Mouse (Mus musculus) brain, embryonic 14.5 days (tissue): ENCODE measurements at regions not wholly inside any gene's neighbourhood (a gene's known extent, or its start where the extent isn't known, plus 50 kb on each side); places are given as distances from the start of the nearest gene placed in this dataset.
A peak's percentile ranks its signal among the peaks of the same experiment; 100 is the strongest.
"Not testable (repeated sequence)": the region's sequence is repeated elsewhere in the genome, so short reads cannot be mapped to it uniquely, and the experiment has no call there.

ENCODE experiments used
- DNase-seq: peaks from one replicate; pipeline ENCODE4 v3.0.0-alpha.2; 2011; ENCODE audit warnings: low read depth
- CTCF ChIP-seq: fragments of 200-500 bp; IDR thresholded peaks from 2 replicates; pipeline ENCODE4 v1.5.1; 2012; ENCODE audit warnings: inconsistent platforms, mild to moderate bottlenecking, moderate library complexity, borderline replicate concordance; ENCODE audit not compliant: insufficient read depth, insufficient read length; ENCODE audit errors: extremely low read depth
- POLR2A ChIP-seq: fragments of 200-500 bp; IDR thresholded peaks from 2 replicates; pipeline ENCODE4 v1.6.1; 2012; ENCODE audit warnings: mild to moderate bottlenecking, inconsistent platforms, borderline replicate concordance; ENCODE audit not compliant: poor library complexity, insufficient read depth, insufficient read length, severe bottlenecking; ENCODE audit errors: extremely low read depth

DNA sequence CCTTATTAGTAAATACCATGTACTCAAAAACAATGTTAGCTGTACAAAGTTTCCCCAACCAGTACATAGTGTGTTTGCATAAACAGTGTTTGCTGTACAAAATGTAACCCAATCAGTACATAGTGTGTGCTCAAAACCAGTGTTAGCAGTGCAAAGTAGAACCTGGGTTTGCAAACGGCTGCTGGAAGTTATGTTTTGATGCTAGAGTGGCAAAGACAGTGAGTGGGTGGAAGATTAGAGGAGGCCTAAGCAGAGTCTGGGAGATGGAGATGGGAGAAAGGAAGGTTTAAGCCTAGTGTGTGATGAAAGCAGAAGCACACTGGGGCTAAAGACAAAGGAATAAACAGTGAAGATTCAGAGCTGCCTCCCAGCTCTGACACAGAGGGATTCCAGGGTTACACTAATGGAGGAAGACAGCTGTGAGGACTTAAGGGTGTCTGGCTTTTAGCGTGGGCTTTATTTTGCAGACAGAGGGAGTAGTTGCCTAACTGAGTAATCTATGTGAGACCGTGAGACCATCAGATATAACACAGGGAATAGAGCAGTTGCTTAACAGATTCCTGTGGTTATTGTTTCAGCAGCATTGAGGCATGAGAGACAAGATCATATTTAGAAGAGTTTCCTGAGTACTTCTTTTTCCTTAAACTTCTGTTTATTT is 396.0 kb downstream of the Rprm start:
- TF ChIP-seq POLR2A (no peak), CTCF (no peak)
- DNase-seq: peak; percentile 40

DNA sequence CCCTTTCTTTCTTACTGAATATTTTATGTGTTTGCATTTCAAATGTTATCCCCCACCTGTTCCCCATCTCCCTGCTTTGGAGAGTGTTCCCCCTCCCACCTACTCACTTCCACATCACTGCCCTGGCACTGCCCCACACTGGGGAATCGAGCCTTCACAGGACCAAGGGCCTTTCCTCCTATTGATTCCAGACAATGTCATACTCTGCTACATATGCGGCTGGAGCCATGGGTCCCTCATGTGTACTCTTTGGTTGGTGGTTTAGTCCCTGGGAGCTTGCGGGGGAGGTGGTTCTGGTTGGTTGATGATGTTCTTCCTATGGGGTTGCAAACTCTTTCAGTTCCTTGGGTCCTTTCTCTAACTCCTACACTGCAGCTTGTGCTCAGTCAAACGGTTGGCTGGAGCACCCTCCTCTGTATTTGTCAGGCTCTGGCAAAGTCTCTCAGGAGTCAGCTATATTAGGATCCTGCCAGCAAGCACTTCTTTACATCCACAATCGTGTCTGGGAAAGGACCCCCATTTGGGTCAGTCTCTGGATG is 393.7 kb downstream of the Rprm start:
- no peak for TF ChIP-seq POLR2A
- TF ChIP-seq CTCF: no peak
- DNase-seq: no peak

DNA sequence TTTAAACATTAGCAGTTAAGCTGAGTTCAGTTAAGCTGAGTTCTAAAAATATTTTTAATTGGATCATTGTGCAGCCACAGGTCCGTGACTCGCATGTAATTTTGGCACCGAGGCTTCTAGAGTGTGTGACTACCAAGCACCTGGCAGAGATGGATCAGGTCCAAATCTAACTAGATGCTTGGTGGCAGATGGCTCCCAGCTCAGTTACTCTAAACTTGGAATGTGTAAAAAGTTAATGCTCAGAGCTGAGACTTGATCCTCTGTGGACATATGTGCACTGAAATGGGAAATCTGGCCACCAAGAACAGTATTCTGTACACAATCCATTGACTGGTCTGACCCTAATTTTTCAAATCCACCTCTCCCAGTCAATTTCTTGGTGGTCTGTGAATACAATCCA is 374.1 kb downstream of the Rprm start:
- TF ChIP-seq CTCF (no peak), POLR2A (no peak)
- DNase-seq: peak; percentile 96

DNA sequence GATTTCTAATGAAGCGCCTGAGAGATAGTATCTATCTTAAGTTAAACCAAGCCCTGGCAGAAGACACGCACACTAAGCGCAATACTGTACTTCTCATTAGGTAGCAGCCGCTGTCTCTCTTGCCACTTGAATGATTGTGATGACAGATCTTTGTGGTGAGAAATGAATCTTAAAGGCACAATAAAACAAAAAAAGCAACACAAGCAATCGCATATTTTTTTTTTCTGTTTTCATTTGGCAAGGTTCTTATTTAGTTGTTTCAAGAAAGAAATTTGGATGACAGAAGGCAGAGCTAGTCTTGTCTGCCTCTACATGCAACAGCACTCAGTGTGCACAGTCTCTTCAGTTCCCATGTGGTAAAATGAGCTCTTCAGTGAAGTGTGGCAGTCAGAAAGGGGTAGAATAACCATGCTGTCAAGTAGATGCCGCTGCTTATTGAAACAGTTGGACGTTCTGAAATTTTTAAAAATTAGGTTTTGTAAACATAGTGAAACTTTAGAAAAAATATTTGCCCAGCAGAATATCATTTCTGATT is 372.2 kb downstream of the Rprm start:
- DNase-seq: peak; percentile 72
- no peak for TF ChIP-seq POLR2A

DNA sequence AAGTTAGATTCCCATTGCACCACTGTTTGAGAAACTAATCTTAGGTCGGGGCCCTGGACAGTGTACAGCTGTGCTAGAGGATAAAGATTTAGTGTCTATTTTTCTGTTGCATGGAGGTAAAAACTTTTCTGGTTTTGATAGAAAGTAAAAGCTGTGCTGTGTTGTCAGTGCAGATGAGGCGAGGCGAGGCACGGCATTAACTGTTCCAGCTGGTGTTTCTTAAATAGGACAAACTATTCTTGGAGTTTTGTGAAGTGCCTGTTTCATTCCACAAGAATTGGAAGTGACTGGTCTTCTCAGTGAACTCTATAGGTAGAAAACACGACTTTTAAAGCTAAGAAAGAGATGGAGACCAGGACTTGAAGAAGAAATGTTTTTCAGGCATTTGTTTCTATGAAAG is 370.3 kb downstream of the Rprm start:
- no peak for TF ChIP-seq POLR2A
- TF ChIP-seq CTCF: no peak
- DNase-seq: no peak

DNA sequence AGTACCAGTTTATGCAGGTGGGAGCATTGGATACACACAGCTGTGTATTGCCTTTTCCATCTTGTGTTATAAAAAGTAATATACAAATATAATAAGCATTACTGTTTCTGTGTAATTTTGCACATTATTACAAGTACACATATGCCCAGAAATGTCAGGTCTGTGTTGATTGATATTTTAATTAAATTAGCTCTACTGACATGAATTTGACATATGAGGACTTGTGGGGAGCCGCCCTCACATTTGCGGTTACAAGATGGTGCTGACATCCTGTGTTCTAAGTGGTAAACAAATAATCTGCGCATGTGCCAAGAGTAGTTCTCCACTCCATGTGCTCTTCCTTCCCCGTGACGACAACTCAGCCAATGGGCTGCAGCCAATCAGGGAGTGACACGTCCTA is 362.1 kb downstream of the Rprm start:
- peak; percentile 70 for DNase-seq
- TF ChIP-seq POLR2A (no peak), CTCF (no peak)

DNA sequence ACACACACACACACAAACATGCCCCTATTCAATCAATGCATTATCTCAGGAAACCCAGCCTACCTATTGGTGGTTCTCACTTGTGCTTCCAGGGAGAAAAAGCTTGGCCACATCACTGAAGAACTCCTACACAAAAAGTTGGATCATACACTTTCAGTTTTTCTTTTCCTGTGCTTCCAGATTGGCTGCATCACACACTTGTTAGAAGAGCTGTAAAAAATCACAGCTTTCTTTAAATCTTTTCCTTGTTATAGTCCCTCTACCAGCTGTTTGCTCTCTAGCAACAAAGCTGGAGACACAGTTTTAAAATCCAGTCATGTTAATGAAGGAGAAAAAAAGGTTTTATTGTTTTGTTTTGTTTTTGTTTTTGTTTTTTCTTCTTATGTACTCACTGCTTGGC is 356.7 kb downstream of the Rprm start:
- TF ChIP-seq CTCF (no peak), POLR2A (no peak)
- peak; percentile 14 for DNase-seq

DNA sequence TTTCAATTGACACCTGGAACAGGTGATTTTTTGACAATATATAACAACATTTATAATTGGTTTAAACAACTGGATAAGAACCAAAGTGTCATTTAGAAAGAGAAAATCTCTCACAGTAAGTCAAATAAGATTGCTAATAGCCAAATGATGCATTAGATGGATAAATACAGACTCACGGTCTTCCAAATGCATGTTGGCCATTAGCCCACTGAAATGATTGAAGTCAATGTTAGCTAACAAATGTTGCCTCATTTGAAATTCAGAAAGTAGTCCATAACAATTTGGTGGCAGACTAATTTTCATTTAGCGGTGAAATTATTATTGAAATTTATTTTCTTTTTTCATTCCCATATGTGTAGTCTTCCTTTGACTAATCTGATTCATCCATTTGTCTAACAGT is 354.9 kb downstream of the Rprm start:
- no peak for TF ChIP-seq CTCF
- no peak for TF ChIP-seq POLR2A
- peak; percentile 63 for DNase-seq

DNA sequence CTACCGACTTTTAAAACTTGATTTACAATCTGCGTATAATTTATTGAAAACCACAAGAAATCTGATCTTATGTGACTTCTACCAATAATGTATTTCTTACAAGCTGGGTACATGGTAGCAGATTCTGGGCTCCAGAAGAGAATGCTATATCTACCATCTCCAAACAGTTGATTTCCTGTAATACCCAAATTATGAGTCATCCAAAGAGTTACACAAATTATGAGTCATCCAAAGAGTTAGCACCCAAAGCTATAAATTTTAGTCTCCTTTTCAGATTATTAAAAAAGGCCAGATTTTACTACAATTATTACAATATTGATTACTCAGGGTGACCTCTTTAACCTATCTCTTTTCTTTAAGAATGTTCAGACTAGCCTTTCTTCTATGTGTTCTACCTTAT is 321.9 kb downstream of the Rprm start:
- TF ChIP-seq POLR2A (no peak), CTCF (no peak)
- DNase-seq: no peak

DNA sequence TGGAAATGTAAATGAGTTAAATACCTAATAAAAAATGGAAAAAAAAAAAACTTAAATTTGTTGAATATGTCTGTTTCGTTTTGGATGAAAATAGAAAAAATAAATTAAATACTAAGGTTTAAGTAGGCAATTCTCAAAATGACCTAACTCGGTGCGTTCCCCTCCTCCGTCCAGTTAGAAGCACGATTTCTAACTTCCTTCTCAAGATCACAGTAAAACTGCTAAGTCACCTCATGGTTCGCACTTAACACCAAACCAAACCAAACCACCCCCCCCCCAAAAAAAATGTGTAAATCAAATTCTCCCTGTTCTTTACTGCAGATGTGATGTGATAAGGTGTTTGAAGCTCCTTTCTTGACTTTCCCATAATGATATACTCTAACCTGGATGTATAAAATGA is 303.3 kb downstream of the Rprm start:
- DNase-seq: not testable (repeated sequence)

DNA sequence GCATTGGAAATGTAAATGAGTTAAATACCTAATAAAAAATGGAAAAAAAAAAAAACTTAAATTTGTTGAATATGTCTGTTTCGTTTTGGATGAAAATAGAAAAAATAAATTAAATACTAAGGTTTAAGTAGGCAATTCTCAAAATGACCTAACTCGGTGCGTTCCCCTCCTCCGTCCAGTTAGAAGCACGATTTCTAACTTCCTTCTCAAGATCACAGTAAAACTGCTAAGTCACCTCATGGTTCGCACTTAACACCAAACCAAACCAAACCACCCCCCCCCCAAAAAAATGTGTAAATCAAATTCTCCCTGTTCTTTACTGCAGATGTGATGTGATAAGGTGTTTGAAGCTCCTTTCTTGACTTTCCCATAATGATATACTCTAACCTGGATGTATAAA is 296.8 kb downstream of the Rprm start:
- not testable (repeated sequence) for DNase-seq

DNA sequence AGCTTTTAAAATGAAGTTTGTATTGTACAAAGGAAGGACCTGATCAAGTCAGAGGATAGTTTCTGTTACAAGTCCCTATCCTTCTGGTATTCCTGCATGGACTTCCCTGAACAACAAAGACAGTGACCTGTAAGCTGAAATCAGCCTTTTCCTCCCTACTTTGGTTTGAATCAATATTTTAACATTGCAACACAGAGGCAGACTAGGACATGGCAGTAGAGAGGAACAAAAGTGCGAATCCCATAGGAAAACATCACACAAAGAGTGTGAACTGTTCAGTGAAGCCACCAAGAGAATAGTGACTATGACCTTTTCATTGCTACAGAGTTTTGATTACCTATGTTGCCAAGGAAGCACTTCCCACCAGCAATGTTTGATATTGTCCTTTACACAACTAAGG is 288.7 kb downstream of the Rprm start:
- TF ChIP-seq POLR2A (no peak), CTCF (no peak)
- no peak for DNase-seq

DNA sequence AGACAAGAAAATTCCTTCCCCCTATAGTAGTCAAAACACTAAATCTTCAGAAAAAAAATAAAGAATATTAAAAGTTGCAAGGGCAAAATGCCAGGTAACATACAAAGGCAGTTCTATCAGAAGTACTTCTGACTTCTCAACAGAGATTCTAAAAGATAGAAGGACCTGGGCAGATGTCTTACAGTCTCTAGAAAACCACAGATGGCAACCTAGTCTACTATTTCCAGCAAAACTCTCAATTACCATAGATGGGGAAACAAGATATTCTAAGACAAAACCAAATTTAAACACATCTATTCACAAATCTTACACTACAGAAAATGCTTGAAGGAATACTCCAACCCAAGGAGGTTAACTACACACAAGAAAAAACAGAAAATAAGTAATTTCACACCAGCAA is 281.7 kb downstream of the Rprm start:
- no peak for DNase-seq
- no peak for TF ChIP-seq CTCF
- no peak for TF ChIP-seq POLR2A
